Mouse (Mus musculus) thymus, postnatal 10 days (tissue): ENCODE results near the gene Bcas3.

ENCODE experiments used
- DNase-seq, 2 experiments: peaks; one replicate each; pipeline ENCODE4 v3.0.0; 2021; ENCODE audit warnings: low spot score in 2 of 2

The Bcas3 gene

DNA sequence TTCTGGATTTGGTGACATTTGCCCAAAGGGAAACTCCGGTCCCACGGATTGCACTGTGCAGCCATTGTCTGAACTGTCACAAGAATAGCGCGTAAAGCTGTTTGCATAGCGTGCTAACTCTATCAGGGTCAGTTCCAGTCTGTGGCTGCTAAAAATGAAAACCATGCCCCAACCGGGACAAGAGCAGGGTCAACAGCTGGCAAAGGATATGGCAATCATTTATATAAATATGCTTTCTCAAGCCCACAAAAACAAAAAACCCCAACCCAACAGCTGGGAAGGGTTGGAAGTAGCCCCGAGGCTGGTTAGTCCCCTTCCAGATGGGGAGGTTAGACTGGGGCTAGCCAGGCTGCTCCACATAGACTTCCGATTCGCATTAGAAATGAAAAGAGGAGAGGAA lies 314.8 kb downstream of the Bcas3 start:
- DNase-seq, result no peak

DNA sequence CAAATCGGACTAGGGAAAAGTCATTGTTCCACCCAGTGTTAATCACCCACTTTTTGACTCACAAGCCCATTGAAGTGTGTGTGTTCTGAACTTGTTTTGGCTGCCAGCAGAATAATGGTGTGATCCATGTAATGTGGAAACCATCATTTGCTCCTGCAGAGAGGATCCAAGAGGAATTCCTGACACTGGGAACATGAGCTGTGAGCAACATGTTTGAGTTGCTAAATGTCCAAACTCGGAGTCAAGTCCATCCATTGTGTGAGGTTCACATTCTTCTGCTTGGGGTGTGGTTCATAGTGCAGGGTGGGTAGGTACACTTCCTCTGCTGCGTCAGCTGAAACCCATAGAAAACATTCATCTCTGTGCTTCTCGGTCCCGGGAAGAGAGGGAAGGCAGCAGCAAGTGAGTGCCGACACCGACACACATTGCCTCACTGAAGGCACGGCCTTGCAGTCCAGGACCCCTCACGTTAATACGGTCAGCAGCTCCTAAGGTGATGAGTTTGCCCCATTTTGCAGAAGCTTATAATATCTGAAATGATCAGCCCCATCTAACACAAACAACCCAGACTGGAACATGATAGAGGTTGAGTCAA lies 320.0 kb downstream of the Bcas3 start:
- no peak for DNase-seq

DNA sequence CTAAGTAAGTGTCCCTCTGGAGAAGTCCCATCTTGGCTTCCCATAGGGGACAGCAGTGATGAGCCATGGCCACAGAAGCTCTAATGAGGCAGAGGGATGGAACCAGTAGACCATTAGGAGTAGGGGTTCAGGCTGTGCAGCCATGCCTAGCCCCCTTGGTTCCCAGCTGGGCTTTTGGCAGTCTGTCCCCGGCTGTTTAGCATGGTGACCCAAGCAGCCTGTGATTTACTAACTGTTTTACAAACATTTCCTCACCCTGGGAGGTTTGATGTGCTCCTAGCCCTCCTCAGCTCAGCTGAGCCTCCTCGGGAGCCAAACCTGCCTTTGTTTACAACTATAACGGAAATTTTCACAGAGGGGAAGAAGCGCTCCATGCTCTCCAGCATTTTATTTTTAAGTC lies 322.3 kb downstream of the Bcas3 start:
- no peak for DNase-seq

DNA sequence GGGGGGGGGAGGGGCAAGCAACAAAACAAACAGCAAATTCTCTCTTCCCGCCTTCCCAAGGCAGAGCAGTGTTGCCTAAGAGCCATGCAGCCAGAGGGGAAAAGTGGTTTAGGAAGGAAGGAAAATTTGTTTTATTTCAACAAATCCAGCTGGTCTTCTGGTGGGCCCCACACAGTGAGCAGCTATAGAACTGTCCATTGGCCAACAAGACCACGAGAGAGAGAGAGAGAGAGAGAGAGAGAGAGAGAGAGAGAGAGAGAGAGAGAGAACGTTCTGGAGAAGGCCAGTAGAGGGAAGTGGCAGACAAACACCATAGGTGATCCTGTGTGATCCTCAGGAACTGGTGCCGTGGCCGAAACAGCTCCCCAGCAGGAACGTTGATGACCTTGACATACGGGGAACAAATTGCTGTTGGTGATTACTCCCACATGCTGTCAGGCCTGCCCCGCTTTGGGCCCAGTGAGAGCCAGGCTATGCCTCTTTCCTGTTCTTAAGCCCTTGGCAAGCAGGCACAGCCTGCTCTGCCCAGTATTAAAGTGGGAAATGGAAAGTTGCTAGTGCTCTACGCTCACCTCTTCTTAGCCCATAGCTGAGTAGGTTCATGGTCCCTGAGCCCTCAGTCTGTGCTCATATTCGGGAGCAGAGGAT lies 323.5 kb downstream of the Bcas3 start:
- DNase-seq, result no peak

DNA sequence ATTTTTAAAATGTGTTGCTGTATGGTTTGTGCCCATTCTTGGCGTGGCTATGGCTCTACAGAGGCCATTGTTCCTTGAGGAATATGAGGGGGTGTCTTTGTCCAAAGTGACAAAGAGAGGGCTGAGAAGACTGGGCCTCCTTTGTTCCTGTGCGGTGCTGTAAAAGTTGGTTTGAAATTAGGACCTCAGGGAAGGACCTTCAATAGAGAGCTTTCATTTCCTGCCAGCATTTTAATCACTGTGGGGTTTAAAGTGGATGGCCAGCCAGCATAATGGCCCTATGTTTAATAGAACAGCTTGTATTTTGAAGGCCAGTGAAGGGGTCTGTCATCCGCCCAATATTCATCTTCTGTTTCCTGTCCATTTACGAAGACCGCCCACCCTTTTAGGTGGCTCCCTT lies 325.7 kb downstream of the Bcas3 start:
- DNase-seq, result no peak

DNA sequence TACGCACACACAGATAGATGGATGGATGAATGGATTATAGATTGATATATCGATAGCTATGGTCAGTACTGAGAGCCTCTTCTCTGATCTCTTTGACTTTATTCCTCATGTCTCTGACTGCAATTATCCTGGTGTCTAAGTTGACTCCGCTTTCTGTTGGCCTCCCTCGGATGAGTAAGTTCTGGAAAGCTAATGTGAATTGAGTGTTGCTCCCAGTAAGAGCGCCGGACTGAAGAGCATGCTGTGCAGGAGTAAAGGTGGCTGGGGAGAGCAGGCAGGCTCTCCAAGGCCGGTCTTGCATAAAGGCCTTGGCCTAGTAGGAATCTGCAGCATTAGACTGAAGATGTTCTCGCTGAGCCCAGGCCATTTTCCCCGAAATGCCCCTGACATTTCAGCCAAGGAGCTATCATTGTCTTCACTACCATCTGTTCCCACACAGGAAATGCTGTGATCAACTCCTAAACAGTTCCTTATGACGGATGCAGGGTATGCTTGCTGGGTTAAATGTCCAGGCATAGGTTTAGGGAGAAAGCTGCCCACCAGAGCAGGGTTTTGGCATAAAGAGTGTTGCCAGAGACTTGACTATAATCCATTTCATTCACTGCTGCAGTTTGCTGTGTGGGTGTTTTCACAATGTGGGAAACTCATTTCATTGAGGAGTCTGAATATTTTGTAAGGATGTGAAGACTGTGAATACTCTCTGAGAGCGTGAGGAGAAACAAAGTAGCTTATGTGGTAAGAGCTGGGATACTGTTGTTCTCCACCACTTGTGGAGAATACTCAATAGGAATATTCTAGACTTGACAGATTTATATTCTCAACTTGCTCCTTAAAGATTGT lies 328.8 kb downstream of the Bcas3 start:
- DNase-seq, result no peak

DNA sequence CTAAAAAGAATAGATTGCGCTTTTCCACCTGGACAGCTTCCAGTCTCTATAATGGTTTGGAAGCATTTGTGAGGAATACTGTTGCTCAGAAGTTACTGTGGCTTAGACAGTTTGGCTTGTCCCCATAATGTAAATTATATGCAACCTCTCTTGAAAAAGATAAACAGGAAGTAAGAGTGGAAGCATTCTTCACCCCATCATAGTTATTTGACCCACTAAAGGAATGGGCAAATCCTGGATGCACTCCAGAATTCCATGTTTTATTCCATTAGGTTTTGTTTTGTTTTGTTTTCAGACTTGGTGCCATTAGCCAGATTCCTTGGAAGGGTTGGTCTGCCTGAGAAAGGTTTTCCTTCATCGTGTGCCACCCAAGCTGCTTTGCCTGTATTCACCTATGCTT lies 332.0 kb downstream of the Bcas3 start:
- DNase-seq, result no peak

DNA sequence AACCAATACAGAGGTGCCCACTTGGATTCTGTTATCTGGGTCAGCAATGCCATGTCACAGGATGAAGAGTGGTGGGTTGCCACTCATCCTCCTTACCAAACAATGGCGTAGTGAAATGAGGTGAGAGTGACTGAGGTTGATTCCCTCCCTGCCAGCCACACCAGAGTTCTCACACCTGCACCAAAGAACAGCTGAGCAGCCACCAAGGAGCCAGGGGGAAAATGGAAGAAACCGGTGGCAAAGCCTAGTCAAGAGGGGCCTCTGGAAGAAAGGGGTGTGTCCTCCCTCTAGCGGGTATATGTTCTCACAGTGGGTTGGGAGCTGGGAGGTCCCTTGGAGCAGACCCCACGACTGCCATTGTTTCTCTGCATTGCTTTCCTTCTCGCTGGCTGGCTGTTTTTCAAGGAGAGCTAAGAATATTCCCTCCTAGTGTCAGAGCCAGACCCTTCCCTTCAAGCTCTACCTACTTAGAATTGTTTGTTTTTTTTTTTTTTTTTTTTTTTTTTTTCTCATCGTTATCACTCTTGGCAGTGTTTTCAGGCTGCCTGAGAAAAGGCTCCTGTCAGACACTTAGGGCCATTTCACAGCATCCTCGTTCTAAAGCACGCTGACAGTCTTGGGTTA lies 335.0 kb downstream of the Bcas3 start:
- no peak for DNase-seq

DNA sequence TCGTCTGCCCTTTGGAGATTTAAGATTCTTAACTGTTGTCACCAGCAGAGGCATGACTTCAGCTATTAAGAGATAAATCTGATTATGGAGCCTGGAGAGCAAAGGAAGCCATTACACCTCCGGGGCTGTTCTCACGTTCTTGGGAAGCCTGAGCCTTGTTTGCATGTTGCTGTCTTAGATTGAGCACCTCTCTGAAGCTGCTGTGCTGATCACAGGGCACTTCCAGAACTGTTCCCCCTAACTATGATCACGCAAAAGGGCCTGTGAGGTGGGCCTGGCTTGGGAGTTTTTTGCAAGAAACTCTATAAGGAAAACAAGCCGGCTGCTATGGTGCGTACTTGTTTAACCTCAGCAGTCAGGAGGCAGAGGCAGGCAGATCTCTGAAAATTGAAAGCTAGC lies 335.5 kb downstream of the Bcas3 start:
- DNase-seq, result no peak

DNA sequence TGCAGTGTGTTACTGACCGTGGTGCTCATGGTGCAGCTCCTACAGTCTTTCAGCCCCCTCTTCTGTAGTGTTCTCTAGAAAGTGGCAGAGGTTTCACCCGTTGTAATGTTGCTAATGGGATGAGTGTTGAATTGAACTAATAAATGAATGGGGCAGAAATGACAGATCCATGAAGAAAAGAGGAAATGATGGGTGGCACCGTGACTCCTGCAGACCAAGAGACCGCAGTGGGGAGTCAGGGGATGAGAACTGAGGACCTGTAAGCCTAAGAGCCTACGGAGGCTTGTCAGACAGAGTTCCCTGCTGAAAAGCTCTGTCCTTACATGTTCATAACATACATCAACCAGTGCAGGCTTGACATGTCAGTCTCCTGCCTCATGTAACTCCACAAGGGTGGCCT lies 336.3 kb downstream of the Bcas3 start:
- no peak for DNase-seq

DNA sequence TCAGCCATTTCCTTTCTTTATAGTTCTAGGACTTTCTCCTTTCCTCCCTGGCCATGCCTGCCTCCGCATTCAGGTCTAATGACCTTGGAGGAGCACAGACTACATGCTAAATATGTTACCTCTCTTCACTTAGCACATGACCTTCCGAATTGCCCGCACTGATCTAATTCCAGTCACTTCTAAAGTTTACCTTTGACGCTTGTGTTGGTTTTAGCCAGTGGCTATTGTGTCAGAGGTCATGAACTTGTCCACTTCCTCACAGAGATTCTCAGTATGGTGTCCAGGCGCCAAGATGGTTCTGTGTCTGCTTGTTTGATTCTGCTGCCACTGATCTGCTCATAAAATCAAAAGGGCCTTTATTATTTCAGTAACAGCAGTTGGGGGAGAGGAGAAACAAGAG lies 338.3 kb downstream of the Bcas3 start:
- no peak for DNase-seq

DNA sequence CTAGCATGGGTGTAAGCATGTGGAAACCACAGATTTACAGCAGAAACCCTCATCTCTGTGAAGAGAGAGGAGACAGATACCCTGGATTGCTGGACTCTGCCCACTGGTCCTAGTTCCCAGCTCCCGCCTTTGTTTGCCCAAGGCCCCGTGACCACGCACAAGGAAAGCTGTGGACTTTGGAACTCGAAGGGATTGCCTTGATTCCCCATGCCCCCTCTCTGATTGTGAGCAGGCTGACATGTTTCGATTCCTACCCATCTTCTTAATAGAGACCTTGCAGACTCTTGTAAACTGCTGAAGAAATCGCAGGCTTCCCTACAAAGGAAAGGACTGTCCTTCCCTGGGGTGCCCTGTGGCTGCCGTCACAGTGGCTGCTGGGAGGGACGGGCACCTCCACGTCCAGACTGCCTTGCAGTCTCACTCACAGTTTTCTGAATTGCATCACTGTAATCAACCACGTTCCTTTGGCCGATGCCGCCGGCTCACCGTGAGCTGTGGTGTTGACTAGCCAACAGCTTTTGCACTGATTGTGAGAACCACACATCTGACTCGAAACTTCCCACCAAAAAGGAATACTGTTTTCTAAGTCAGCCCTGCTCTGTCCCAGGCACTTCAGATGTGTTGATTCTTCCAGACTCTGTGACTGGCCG lies 342.8 kb downstream of the Bcas3 start:
- no peak for DNase-seq

DNA sequence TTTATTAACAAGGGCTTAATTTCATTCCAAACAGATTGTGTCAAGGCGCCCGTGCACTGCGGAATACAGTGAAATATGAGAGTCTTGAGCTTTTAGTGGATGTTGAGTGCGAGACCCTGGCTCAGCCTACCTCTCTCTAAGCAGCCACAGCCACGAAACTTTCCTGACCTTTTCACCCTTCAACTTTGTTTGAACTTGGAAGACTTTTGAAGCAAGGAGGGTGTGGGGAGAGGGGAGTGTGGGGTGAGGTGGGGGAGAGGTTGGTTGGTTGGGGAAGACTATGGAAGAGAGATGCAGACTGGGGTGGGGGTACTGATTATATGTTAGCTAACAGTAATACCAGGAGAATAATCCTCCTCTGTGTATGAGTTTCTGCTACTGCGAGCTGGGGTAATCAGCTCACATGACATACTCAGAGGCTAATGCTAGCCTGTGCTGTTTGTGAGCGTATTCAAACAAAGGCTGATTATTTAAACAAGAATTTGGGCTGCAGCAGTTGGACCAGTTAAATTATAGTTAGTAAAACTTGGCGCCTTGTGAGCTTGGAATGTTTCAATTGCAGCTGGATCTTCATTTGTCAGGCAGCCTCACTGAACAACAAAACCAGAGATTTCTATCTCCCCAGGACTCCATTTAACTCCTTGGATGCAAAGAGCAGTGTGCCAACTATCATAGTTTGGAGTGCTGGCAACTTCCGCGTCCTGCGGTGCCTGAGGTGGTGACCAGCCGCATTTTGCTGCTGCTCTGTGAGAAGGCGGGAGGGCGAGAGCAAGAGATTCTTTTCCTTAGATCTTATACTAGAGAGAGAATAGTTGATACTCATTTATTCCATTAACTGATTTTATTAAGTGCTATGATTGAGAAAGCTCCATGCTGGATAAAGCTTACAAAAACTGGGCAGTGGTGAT lies 343.8 kb downstream of the Bcas3 start:
- no peak for DNase-seq

DNA sequence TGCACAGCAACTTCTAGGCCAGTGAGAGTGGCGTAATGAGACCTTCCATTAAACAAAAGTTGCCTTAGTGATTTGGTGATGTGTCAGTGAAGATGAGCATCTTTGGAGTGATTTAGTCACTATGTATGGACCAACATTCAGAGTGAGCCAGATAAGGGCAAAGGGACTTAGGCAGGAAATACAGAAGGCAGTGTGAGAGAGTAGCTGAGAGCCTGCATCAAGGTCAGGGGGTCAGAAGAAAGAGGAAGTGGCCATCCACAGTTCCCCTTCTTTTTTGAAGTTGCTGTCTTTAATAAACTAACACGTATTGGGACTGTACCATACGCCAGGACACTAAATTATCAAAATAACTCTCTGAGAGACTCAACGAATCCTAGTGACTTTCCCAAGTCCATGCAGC lies 344.5 kb downstream of the Bcas3 start:
- no peak for DNase-seq

DNA sequence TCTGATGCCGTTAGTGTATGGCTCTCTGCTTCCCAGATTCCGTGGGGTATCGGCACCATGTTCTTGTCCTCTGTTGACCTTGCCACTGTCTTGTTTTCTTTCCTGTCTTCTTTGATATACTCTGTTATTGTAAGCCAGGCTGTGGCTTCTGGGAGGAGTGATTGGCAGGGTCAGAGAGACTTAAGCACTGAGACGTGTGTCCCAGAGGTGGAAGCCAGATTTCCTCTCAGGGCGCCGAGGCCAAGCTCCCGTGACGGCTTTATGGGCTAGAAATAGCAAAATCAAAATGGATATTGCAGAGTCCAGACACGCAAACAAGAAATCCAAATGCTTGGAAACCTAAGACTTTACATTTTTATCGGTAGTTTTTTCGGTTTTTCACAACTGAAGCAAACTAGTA lies 345.3 kb downstream of the Bcas3 start:
- DNase-seq, result no peak

DNA sequence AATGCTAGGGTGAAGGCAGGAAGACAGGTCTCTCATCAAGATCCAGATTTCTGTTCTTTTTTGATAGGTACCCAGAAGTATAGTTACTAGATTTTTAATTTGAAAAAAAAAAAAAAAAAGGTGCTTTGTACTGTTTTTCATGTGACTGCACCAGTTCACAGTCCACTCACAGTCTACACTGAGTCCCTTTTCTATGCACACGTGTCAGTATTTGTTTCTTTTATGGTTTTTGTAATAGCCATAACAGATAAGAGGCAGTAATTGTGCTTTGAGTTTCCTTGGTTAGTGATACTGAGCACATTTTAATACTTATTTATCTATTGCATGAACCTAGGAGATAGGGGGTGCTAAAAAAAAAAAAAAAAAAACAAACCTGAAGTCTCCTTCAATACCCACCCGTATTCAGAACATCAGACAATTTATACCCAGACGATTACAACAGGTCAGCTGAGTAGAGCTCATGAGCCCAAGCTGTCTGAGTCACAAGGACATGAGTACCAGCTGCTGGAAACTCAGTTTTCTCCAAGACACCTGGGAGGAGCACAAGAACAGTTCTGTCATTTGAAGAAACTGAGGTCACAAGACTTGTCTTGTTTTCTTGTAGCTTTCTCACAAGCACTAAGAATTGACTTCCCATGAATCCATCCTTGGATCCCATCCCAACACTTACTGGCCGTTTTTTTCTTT lies 351.2 kb downstream of the Bcas3 start:
- no peak for DNase-seq

DNA sequence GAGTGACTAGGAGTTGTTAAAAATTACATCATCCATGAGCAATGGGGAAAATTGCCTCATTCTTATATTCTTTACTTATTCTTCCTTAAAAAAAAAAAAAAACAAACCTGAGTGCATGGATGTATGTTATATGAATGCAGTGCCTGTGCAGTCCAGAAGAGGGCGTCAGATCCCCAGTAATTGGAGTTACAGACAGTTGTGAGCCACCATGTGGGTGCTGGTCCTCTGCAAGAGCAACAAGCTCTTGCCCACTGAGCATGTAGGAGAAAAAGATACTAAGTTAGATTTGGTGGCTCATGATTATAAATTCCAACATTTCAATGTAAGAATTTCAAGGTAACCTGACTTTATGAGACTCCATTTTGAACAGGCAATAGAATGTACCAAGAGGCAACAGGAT lies 353.7 kb downstream of the Bcas3 start:
- DNase-seq, result no peak

DNA sequence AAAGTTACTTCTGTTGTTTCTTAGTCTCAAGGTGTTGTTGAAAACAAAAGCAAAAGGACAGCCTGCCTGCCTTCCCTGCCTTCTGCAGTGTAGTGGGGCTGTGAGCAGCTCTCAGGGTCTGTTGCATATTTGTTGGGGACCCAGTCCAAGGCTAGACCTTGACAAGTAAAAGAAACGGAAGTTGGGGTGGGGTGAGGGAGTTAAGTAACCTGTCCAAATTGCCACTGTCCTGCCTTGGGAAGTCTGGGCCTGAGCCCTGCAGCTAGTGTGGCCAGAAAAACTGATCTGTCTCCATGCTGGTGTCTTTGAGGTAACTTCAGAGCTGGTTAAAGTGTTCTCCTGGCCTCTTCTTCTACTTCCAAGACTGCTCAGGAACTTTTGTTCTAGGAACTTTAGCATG lies 354.5 kb downstream of the Bcas3 start:
- no peak for DNase-seq

DNA sequence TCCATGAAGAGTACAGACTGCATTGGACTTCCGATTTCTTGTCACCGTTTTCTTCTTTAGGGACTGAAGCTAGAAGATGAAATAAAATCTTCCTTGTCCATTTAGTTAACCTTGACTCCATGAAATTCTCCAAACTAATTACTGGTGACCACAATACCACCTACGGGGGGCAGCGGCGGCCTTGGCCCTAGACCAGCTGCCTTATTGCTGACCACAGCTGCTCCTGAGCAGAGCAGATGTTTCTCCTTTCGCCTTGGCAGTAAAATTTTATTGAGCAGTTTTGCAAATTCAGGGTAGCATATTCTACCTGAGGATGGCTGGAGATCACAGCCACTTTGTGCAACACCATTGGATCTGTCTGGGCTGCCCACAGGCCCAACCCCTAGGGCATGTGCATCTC lies 356.2 kb downstream of the Bcas3 start:
- DNase-seq, result no peak

DNA sequence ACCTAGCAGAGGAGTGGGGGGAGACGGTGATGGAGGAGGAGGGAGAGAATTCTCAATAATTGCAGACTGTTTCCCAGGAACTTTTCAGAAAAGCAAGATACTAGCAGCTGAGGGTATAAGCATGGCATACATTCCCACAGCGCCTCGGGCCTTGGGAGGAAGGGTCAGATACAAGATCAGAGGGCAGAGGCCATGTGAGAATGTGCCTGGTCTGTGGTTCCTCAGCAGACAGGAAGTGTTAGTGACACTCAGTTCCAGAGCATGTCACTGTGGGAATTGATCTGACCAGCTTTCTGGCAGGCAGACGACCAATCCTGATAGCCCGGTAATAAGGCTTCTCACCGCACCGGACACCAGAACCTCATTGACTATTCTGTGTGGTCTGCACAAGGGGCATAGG lies 357.2 kb downstream of the Bcas3 start:
- no peak for DNase-seq
